ENCODE assay signal across 8 mouse cellular contexts in the genomic region with DNA sequence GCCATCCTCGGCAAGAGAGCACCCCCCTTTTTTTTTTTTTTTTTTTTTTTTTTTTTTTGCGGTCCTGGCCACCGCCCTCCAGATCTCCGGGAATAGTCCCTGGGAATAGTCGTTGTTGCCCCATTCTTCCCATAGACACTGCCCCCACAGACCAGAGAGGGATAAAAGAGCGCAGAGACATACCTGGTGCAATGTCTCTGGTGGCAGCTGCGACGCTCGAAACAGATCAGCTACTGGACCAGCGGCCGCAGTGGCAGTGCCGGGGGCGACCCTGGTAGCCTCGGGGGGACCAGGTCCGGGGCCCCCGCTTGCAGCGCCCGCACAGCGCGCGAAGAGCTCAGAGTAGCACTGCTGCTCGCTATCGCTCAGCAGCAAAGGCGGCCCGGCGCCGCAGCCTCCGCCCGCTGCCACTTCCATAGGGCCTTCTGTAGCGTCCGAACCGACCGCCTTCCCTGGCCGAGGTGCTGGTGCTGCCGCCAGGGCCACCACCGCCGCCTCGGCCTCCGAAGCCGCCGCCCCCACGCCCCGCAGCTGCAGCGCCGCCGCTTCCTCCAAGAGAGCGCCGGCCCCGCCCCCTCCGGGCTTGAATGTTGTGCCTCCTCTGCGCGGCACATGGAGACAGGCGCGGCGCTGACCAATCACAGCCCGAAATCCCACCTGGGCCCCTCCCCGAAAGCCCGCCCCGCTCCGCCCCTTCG. TPM values are rescaled to one million over a fixed set of nuclear protein-coding genes. Genes with fewer than 3 reads are reported as not detected.
DNase-seq lines count a peak whose midpoint lies in the region; ATAC-seq and TF ChIP-seq lines count a peak whose summit lies in the region.

Gene Reps2, minus strand, starts transcription at position 559 of the 698 bp plus-strand sequence.

- DNase-seq in CH12.LX (ENCODE audit: extremely low read depth), result peak; percentile 73
- peak; percentile 53 for DNase-seq in c-Kit-positive CD71-negative TER-119-negative erythroid progenitor cells, embryonic 14.5 days (ENCODE audit: low read depth)
- peak; percentile 65 for DNase-seq in forebrain, embryonic 10.5 days (ENCODE audit: extremely low spot score, low spot score)
- DNase-seq in kidney, postnatal 14 days, result peak; percentile 88
- DNase-seq in natural killer cell, adult 2 months (ENCODE audit: low spot score in 2 of 2), result peak; percentile 18 to 34

- in situ Hi-C loops in CH12.LX (cut with MboI; ENCODE audit: low pct_ligation_motif_present, low pct_unique_long_range_greater_than_20kb, low sequenced_read_pairs), result no loop called here

- no peak for TF ChIP-seq POLR2A in CH12.LX (IDR thresholded peaks at IDR 0.05; ENCODE audit: low read depth, low read length)

- no peak for TF ChIP-seq CTCF in CH12.LX (conservative IDR thresholded peaks at IDR 0.05 in 1 of 2, IDR thresholded peaks at IDR 0.05 in 1 of 2; ENCODE audit: low read depth in 2 of 2, low read length in 2 of 2)

- no peaks in the 10 kb centered on the region for H3K9me3 ChIP-seq in CH12.LX (replicated peaks; ENCODE audit: low read length)
- no peaks in the 10 kb centered on the region for H3K9me3 ChIP-seq in forebrain, embryonic 10.5 days
- no peaks in the 10 kb centered on the region for H3K9me3 ChIP-seq in heart, embryonic 14.5 days (ENCODE audit: control insufficient read depth, low read length)
- no peaks in the 10 kb centered on the region for H3K9me3 ChIP-seq in liver, embryonic 12.5 days (replicated peaks)
- H3K9me3 ChIP-seq in stomach, embryonic 15.5 days, result no peaks in the 10 kb centered on the region

- WGBS in forebrain, embryonic 10.5 days, result 14% methylated on average over 61 of the region's 61 CpGs
- 16% methylated on average over 61 of the region's 61 CpGs for WGBS in heart, embryonic 14.5 days
- 16% methylated on average over 30 of the region's 61 CpGs for WGBS in liver, embryonic 12.5 days (ENCODE audit: insufficient replicate concordance)
- 20% methylated on average over 57 of the region's 61 CpGs for WGBS in stomach, embryonic 15.5 days

- no peak within 1 kb of the TSS for H3K9ac ChIP-seq in CH12.LX (ENCODE audit: insufficient read depth, low read depth)
- H3K9ac ChIP-seq in heart, embryonic 14.5 days (ENCODE audit: low read length), result peak within 1 kb of the TSS; percentile 65
- H3K9ac ChIP-seq in liver, embryonic 12.5 days, result peak within 1 kb of the TSS; percentile 78
- peak within 1 kb of the TSS; percentile 39; the same call in 1 of the 2 replicates for H3K9ac ChIP-seq in stomach, embryonic 15.5 days

- no peak for TF ChIP-seq EP300 in CH12.LX (IDR thresholded peaks at IDR 0.05; ENCODE audit: low read length)

- peak within 1 kb of the TSS; percentile 84 for H3K4me2 ChIP-seq in CH12.LX (ENCODE audit: insufficient read depth, low read depth, poor library complexity, severe bottlenecking)
- H3K4me2 ChIP-seq in heart, embryonic 14.5 days (ENCODE audit: low read length), result peak within 1 kb of the TSS; percentile 85
- H3K4me2 ChIP-seq in liver, embryonic 12.5 days, result peak within 1 kb of the TSS; percentile 93
- peak within 1 kb of the TSS; percentile 81 for H3K4me2 ChIP-seq in stomach, embryonic 15.5 days

- peaks cover 0 to 2% of the 10 kb centered on the region in 2 experiments; a peak in 1 of 4 replicates for H3K4me1 ChIP-seq in CH12.LX (ENCODE audit: control insufficient read depth in 1 of 2, insufficient read depth in 2 of 2)
- no peaks in the 10 kb centered on the region for H3K4me1 ChIP-seq in forebrain, embryonic 10.5 days
- no peaks in the 10 kb centered on the region for H3K4me1 ChIP-seq in heart, embryonic 14.5 days (ENCODE audit: control insufficient read depth in 2 of 2, insufficient read depth in 2 of 2, low read length in 2 of 2)
- peaks cover 16% of the 10 kb centered on the region; the same call in 1 of the 2 replicates for H3K4me1 ChIP-seq in liver, embryonic 12.5 days
- H3K4me1 ChIP-seq in stomach, embryonic 15.5 days, result no peaks in the 10 kb centered on the region

- dilution Hi-C loops in CH12.LX (cut with MboI; ENCODE audit: extremely low pct_ligation_motif_present, extremely low pct_unique_long_range_greater_than_20kb, low sequenced_read_pairs), result no loop called here

- H3K4me3 ChIP-seq in CH12.LX (replicated peaks in 1 of 3; ENCODE audit: low read depth in 2 of 3, low read length in 2 of 3, poor library complexity in 1 of 3), result peak within 1 kb of the TSS in 2 of 3 experiments; percentile 47 to 64
- peak within 1 kb of the TSS; percentile 60 for H3K4me3 ChIP-seq in forebrain, embryonic 10.5 days
- H3K4me3 ChIP-seq in heart, embryonic 14.5 days (ENCODE audit: control insufficient read depth in 1 of 2, insufficient read depth in 1 of 2, low read depth in 1 of 2, low read length in 2 of 2), result peak within 1 kb of the TSS; percentile 54 to 56
- peak within 1 kb of the TSS; percentile 70 for H3K4me3 ChIP-seq in liver, embryonic 12.5 days
- peak within 1 kb of the TSS; percentile 60 for H3K4me3 ChIP-seq in stomach, embryonic 15.5 days (replicated peaks)

- no peaks in the 10 kb centered on the region for H3K27me3 ChIP-seq in CH12.LX (replicated peaks)
- peaks cover 81% of the 10 kb centered on the region for H3K27me3 ChIP-seq in forebrain, embryonic 10.5 days (ENCODE audit: poor library complexity, severe bottlenecking)
- H3K27me3 ChIP-seq in heart, embryonic 14.5 days (ENCODE audit: control insufficient read depth, insufficient read depth, low read length), result no peaks in the 10 kb centered on the region
- peaks cover 11% of the 10 kb centered on the region; the same call in 1 of the 2 replicates for H3K27me3 ChIP-seq in liver, embryonic 12.5 days (replicated peaks)
- no peaks in the 10 kb centered on the region; the same call in 1 of the 2 replicates for H3K27me3 ChIP-seq in stomach, embryonic 15.5 days (replicated peaks)

- TF ChIP-seq RAD21 in CH12.LX (IDR thresholded peaks at IDR 0.05; ENCODE audit: low read depth, low read length), result no peak

- ATAC-seq in heart, embryonic 14.5 days (ENCODE audit: insufficient number of reproducible peaks, insufficient read depth, low FRiP score, low read depth), result peak; percentile 71
- peak; percentile 92 for ATAC-seq in liver, embryonic 12.5 days
- peak; percentile 97 for ATAC-seq in stomach, embryonic 15.5 days (ENCODE audit: insufficient read depth, low FRiP score, low read depth)

- no peaks in the 10 kb centered on the region for H3K36me3 ChIP-seq in CH12.LX (replicated peaks in 1 of 2; ENCODE audit: control insufficient read depth in 1 of 2, insufficient read depth in 1 of 2, low read length in 1 of 2)
- H3K36me3 ChIP-seq in forebrain, embryonic 10.5 days (replicated peaks), result no peaks in the 10 kb centered on the region
- no peaks in the 10 kb centered on the region for H3K36me3 ChIP-seq in heart, embryonic 14.5 days (ENCODE audit: control insufficient read depth, insufficient read depth, low read length)
- H3K36me3 ChIP-seq in liver, embryonic 12.5 days, result no peaks in the 10 kb centered on the region
- H3K36me3 ChIP-seq in stomach, embryonic 15.5 days, result no peaks in the 10 kb centered on the region

- H3K27ac ChIP-seq in CH12.LX (ENCODE audit: insufficient read depth, low read depth), result no peak within 1 kb of the TSS
- H3K27ac ChIP-seq in forebrain, embryonic 10.5 days, result no peak within 1 kb of the TSS
- no peak within 1 kb of the TSS for H3K27ac ChIP-seq in heart, embryonic 14.5 days (replicated peaks in 1 of 2; ENCODE audit: control insufficient read depth in 1 of 2, insufficient read depth in 1 of 2, low read depth in 2 of 2, low read length in 2 of 2)
- peak within 1 kb of the TSS; percentile 75 for H3K27ac ChIP-seq in liver, embryonic 12.5 days
- H3K27ac ChIP-seq in stomach, embryonic 15.5 days, result no peak within 1 kb of the TSS

- H3K79me2 ChIP-seq in CH12.LX (replicated peaks; ENCODE audit: control insufficient read depth, extremely low read depth, insufficient read depth, poor library complexity, severe bottlenecking), result no peaks in the 10 kb centered on the region

TF ChIP-seq in CH12.LX, 34 proteins besides CTCF, POLR2A, EP300 and RAD21:
- TF ChIP-seq UBTF (IDR thresholded peaks at IDR 0.05; ENCODE audit: low read depth, low read length) (0 out of 2 replicates have a peak, but pooled peaks have one; percentile 36), SIN3A (IDR thresholded peaks at IDR 0.05; ENCODE audit: low read length) (0 out of 2 replicates have a peak, but pooled peaks have one; percentile 11), JUN (IDR thresholded peaks at IDR 0.05; ENCODE audit: insufficient read depth, low read depth, low read length) (no peak), MAZ (IDR thresholded peaks at IDR 0.05; ENCODE audit: low read depth, low read length) (no peak), TBP (conservative IDR thresholded peaks at IDR 0.05; ENCODE audit: low read depth, low read length) (no peak), ZNF384 (IDR thresholded peaks at IDR 0.05; ENCODE audit: low read depth, low read length) (peak; percentile 14; the same call in 1 of the 2 replicates)

RNA-seq across cellular contexts. Expression of gene Reps2, which starts in this region (rescaled TPM):
- under 0.01 TPM in 1 of 2 replicates, not detected in the other for total RNA-seq in CH12.LX (2012; rRNA removed)
- total RNA-seq in CH12.LX (2014; rRNA removed), result 0.08 TPM in 1 of 2 replicates, not detected in the other
- 0.04 and 0.06 TPM in 2 replicates for polyA plus RNA-seq in CH12.LX (2012; ENCODE audit: insufficient read length, low read depth)
- 0.09 and 0.15 TPM in 2 replicates for polyA plus RNA-seq in forebrain, embryonic 10.5 days (2016; fragmentation: Nextera tagmentation; extraction: Ambion mirVana)
- polyA plus RNA-seq in heart, embryonic 14.5 days (2014; fragmentation: Nextera tagmentation; extraction: Ambion mirVana), result 0.53 and 0.57 TPM in 2 replicates
- polyA plus RNA-seq in liver, embryonic 12.5 days (2016; fragmentation: Nextera tagmentation; extraction: Ambion mirVana), result 1.1 and 1.4 TPM in 2 replicates
- 1.2 and 1.7 TPM in 2 replicates for polyA plus RNA-seq in stomach, embryonic 15.5 days (2015; fragmentation: Nextera tagmentation; extraction: Ambion mirVana)

Comparison
In these comparisons a context has a peak if more than half of its experiments do, and no peak if none do; other contexts are left out.
1. Peak in DNase-seq, H3K4me3 ChIP-seq and H3K4me2 ChIP-seq in CH12.LX; RNA of the gene not detected or under 1 TPM.
2. Peak in DNase-seq and H3K4me3 ChIP-seq in forebrain, embryonic 10.5 days; RNA of the gene not detected or under 1 TPM.
3. Peak in ATAC-seq, H3K4me3 ChIP-seq, H3K9ac ChIP-seq and H3K4me2 ChIP-seq in heart, embryonic 14.5 days; RNA of the gene not detected or under 1 TPM.
4. DNase-seq: peak in every context shown above with its lines; median percentile 88 in kidney, postnatal 14 days; 73 in CH12.LX; 65 in forebrain, embryonic 10.5 days; 53 in c-Kit-positive CD71-negative TER-119-negative erythroid progenitor cells, embryonic 14.5 days; 26 in natural killer cell, adult 2 months.